In genomic region chr3:145989576-145990081, GRCm38 (mm10) we compare ENCODE assay signal across 8 mouse cellular contexts. TPM values are rescaled to one million over a fixed set of nuclear protein-coding genes. Genes with fewer than 3 reads are reported as not detected.
DNase-seq lines count a peak whose midpoint lies in the region; ATAC-seq and TF ChIP-seq lines count a peak whose summit lies in the region.

No protein-coding gene starts in this region.

- H3K4me3 ChIP-seq in kidney, adult 2 months (ENCODE audit: insufficient read depth, low read depth, low read length) = peak overlapping the region; percentile 84
- H3K4me3 ChIP-seq in hindbrain, embryonic 12.5 days = peak overlapping the region; percentile 73
- H3K4me3 ChIP-seq in midbrain, embryonic 15.5 days = peak overlapping the region; percentile 83

- H3K9ac ChIP-seq in hindbrain, embryonic 12.5 days = no peak overlapping the region
- H3K9ac ChIP-seq in midbrain, embryonic 15.5 days = no peak overlapping the region

- no peak for TF ChIP-seq CTCF in kidney, adult 2 months (conservative IDR thresholded peaks at IDR 0.05; ENCODE audit: insufficient read depth, insufficient read length, low read depth, low read length)

- peak overlapping the region; percentile 86 for H3K27ac ChIP-seq in kidney, adult 2 months (ENCODE audit: insufficient read depth, low read depth, low read length)
- H3K27ac ChIP-seq in hindbrain, embryonic 12.5 days = no peak overlapping the region
- H3K27ac ChIP-seq in midbrain, embryonic 15.5 days = no peak overlapping the region

- ATAC-seq in hindbrain, embryonic 12.5 days (ENCODE audit: low FRiP score) = no peak
- ATAC-seq in midbrain, embryonic 15.5 days (replicated peaks) = no peak

- 18% methylated on average over 11 of the region's 11 CpGs for WGBS in kidney, adult 2 months
- WGBS in hindbrain, embryonic 12.5 days = 4% methylated on average over 11 of the region's 11 CpGs
- 5% methylated on average over 11 of the region's 11 CpGs for whole genome bisulfite sequencing in midbrain, embryonic 15.5 days

- no peaks in the 10 kb centered on the region for H3K27me3 ChIP-seq in kidney, adult 2 months (replicated peaks; ENCODE audit: control insufficient read depth, insufficient read depth, low read length)
- peaks cover 32% of the 10 kb centered on the region for H3K27me3 ChIP-seq in hindbrain, embryonic 12.5 days
- peaks cover 19% of the 10 kb centered on the region for H3K27me3 ChIP-seq in midbrain, embryonic 15.5 days (replicated peaks)

- no peaks in the 10 kb centered on the region for H3K9me3 ChIP-seq in hindbrain, embryonic 12.5 days (replicated peaks)
- no peaks in the 10 kb centered on the region for H3K9me3 ChIP-seq in midbrain, embryonic 15.5 days

- no peaks in the 10 kb centered on the region for H3K36me3 ChIP-seq in kidney, adult 2 months (ENCODE audit: control insufficient read depth, insufficient read depth, low read length)
- no peaks in the 10 kb centered on the region for H3K36me3 ChIP-seq in hindbrain, embryonic 12.5 days
- H3K36me3 ChIP-seq in midbrain, embryonic 15.5 days (replicated peaks) = no peaks in the 10 kb centered on the region

- TF ChIP-seq POLR2A in kidney, adult 2 months (IDR thresholded peaks at IDR 0.05; ENCODE audit: low read depth, low read length) = no peak

- peaks cover 10% of the 10 kb centered on the region; the same call in 1 of the 2 replicates for H3K4me1 ChIP-seq in kidney, adult 2 months (ENCODE audit: control insufficient read depth, insufficient read depth, low read length)
- H3K4me1 ChIP-seq in hindbrain, embryonic 12.5 days = peaks cover 13% of the 10 kb centered on the region
- peaks cover 26% of the 10 kb centered on the region for H3K4me1 ChIP-seq in midbrain, embryonic 15.5 days

- peak overlapping the region; percentile 86 for H3K4me2 ChIP-seq in hindbrain, embryonic 12.5 days (replicated peaks)
- peak overlapping the region; percentile 84 for H3K4me2 ChIP-seq in midbrain, embryonic 15.5 days

- peak; percentile 49 for DNase-seq in kidney, adult 2 months
- no peak for DNase-seq in kidney, adult 9 months
- peak; percentile 75 for DNase-seq in NIH3T3 (ENCODE audit: low read depth)
- no peak for DNase-seq in cerebellum, postnatal 36 days
- no peak for DNase-seq in c-Kit-positive CD71-positive TER-119-positive erythroid progenitor cells, embryonic 14.5 days (ENCODE audit: low spot score)
- no peak for DNase-seq in right cerebral cortex, postnatal 14 days

RNA-seq across cellular contexts. Expression of gene Syde2, which starts 2.0 kb away (rescaled TPM):
- polyA plus RNA-seq in kidney, adult 2 months (2012; rRNA removed) = 6.1 and 6.3 TPM in 2 replicates
- polyA plus RNA-seq in hindbrain, embryonic 12.5 days (2016; fragmentation: Nextera tagmentation; extraction: Ambion mirVana) = 1.4 and 2.0 TPM in 2 replicates
- polyA plus RNA-seq in midbrain, embryonic 15.5 days (2015; fragmentation: Nextera tagmentation; extraction: Ambion mirVana) = 0.34 and 0.74 TPM in 2 replicates

RNA-seq across cellular contexts. Expression of gene 2410004B18Rik, which starts 51.8 kb away (rescaled TPM):
- polyA plus RNA-seq in kidney, adult 2 months (2012; rRNA removed) = 7.4 and 9.4 TPM in 2 replicates
- polyA plus RNA-seq in hindbrain, embryonic 12.5 days (2016; fragmentation: Nextera tagmentation; extraction: Ambion mirVana) = 61.4 and 64.3 TPM in 2 replicates
- 78.6 and 85.6 TPM in 2 replicates for polyA plus RNA-seq in midbrain, embryonic 15.5 days (2015; fragmentation: Nextera tagmentation; extraction: Ambion mirVana)

Comparison
In these comparisons a context has a peak if more than half of its experiments do, and no peak if none do; other contexts are left out.
1. DNase-seq: peak in kidney, adult 2 months (single experiment) and NIH3T3 (single experiment); none in kidney, adult 9 months (single experiment), cerebellum, postnatal 36 days (0 of 2), c-Kit-positive CD71-positive TER-119-positive erythroid progenitor cells, embryonic 14.5 days (single experiment) and right cerebral cortex, postnatal 14 days (single experiment).
2. Peak in every context shown above with its lines, with median percentiles within 50 percentile points of each other: H3K4me3 ChIP-seq.